Mouse (Mus musculus) liver, embryonic 14.5 days (tissue): ENCODE measurements at regions not wholly inside any gene's neighbourhood (a gene's known extent, or its start where the extent isn't known, plus 50 kb on each side); places are given as distances from the start of the nearest gene placed in this dataset.
"Not testable (repeated sequence)": the region's sequence is repeated elsewhere in the genome, so short reads cannot be mapped to it uniquely, and the experiment has no call there.

ENCODE experiments used
- CTCF ChIP-seq: IDR thresholded peaks from 2 replicates; pipeline ENCODE4 v1.5.1; 2016; ENCODE audit warnings: antibody characterized with exemption, low read depth, control low read depth
- EP300 ChIP-seq: IDR thresholded peaks from 2 replicates; pipeline ENCODE4 v1.6.1; 2016; ENCODE audit warnings: antibody characterized with exemption, low read depth

GRCm38 (mm10) chr10:85749549-85749948, 79.7 kb upstream of the Pwp1 start:
- not testable (repeated sequence) for TF ChIP-seq CTCF, EP300
